Mouse (Mus musculus) erythroblast, embryonic 14.5 days (primary cell): ENCODE results near the gene F5.

Experiments used
- GATA1 ChIP-seq: IDR thresholded peaks from 2 replicates; pipeline ENCODE4 v1.6.1; 2012; ENCODE audit warnings: low read length, inconsistent platforms, mixed read lengths
- TAL1 ChIP-seq: IDR thresholded peaks from 3 replicates; pipeline ENCODE4 v1.6.1; 2012; ENCODE audit warnings: low read length, inconsistent platforms, mixed read lengths

DNA sequence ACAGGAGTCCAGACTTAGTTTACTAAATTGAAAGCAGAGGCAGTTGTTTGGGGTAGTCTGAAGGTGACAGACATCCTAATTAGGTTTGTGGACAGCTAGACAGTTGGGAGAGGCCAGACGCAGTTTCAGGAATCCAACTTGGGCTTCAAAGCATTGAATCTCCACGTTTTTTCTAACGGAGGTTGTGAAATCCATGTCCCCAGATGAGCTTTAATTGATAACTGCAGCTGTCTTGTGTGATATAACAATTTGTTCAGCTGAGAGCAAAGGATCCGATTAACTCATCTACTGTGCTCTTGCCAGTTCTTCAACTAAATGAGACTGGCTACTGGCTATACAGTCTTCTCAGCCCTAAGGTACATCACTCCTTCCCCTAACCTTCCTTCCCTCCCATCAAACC is 6.9 kb downstream of the F5 start:
- TF ChIP-seq GATA1: no peak
- TF ChIP-seq TAL1: no peak
